Mouse (Mus musculus) kidney, embryonic 14.5 days (tissue): ENCODE data around the gene Crb1. TPM values are rescaled to one million over a fixed set of nuclear protein-coding genes. Genes with fewer than 3 reads are reported as not detected.
A peak's percentile ranks its signal among the peaks of the same experiment; 100 is the strongest.

ENCODE experiments used
- ATAC-seq: fragments of 200-750 bp; cut with Nextera tagmentation; 2 replicates; pipeline ENCODE4 v1.8.0; 2017; ENCODE audit warnings: moderate number of reproducible peaks, mild to moderate bottlenecking, moderate TSS enrichment, moderate library complexity; ENCODE audit not compliant: low FRiP score, low TSS enrichment
- H3K27ac ChIP-seq: fragments of 300-500 bp; sonication (generic); 2 replicates; pipeline ENCODE4 v1.5.1; 2014; ENCODE audit warnings: low read depth, mild to moderate bottlenecking, low read length, moderate library complexity, mixed read lengths
- H3K27me3 ChIP-seq: fragments of 300-500 bp; sonication (generic); 2 replicates; pipeline ENCODE4 v1.6.1; 2014; ENCODE audit warnings: mild to moderate bottlenecking, low read length; ENCODE audit not compliant: control insufficient read depth, insufficient read depth
- H3K36me3 ChIP-seq: fragments of 300-500 bp; sonication (generic); 2 replicates; pipeline ENCODE4 v1.6.1; 2014; ENCODE audit warnings: low read length, mixed read lengths; ENCODE audit not compliant: control insufficient read depth, insufficient read depth
- H3K4me1 ChIP-seq: fragments of 300-500 bp; sonication (generic); 2 replicates; pipeline ENCODE4 v1.6.1; 2014; ENCODE audit warnings: low read length, mixed read lengths; ENCODE audit not compliant: control insufficient read depth, insufficient read depth
- H3K4me2 ChIP-seq: fragments of 300-500 bp; sonication (generic); replicated peaks from 2 replicates; pipeline ENCODE4 v1.6.1; 2014; ENCODE audit warnings: low read depth, mild to moderate bottlenecking, low read length
- H3K4me3 ChIP-seq: fragments of 300-500 bp; sonication (generic); 2 replicates; pipeline ENCODE4 v1.5.1; 2014; ENCODE audit warnings: mild to moderate bottlenecking, low read length
- H3K9ac ChIP-seq: fragments of 300-500 bp; sonication (generic); 2 replicates; pipeline ENCODE4 v1.6.1; 2014; ENCODE audit warnings: low read depth, mild to moderate bottlenecking, low read length, moderate library complexity
- H3K9me3 ChIP-seq: fragments of 300-500 bp; sonication (generic); 2 replicates; pipeline ENCODE4 v1.6.1; 2016; ENCODE audit warnings: low read length; ENCODE audit not compliant: control insufficient read depth
- WGBS: fragments of 180-500 bp; shearing (Covaris S2); extraction: QIAGEN DNeasy Blood & Tissue Kit; methylation state at CpG from one replicate; pipeline ENCODE4 v1.1.7; 2014; 5-methylcytosine and 5-hydroxymethylcytosine counted together
- polyA plus RNA-seq: library from polyadenylated mRNA; unstranded; fragments of >200 nt; fragmentation: Nextera tagmentation; extraction: Ambion mirVana; gene quantifications from 2 replicates; pipeline ENCODE4 v1.2.1, GENCODE M21; 2014

The Crb1 gene
- polyA plus RNA-seq, 1 experiment from 2014 or later, result 0.14 TPM

DNA sequence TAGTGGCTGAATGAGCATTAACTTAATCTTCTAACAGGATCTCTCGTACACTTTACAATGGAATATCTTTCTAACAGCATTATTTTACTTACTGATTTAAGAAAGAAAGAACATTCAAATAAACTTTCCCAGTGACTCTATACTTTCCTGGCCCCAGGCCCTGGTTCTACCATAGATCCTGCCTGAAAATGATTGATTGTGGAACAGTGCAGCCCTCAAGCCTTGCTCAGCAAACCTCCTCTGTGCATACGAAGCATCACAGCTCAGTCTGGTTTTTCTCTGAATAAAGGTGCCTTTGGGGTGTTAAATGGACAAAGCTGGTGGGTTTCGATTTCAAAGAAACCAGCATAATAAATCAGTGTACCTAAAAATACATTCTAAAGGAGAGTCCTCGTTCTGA, 153.1 kb downstream of the Crb1 start:
- Histone ChIP-seq H3K4me3 (no peak overlapping the region), H3K9ac (no peak overlapping the region), H3K4me1 (no peaks in the 10 kb centered on the region), H3K4me2 (no peak overlapping the region), H3K36me3 (no peaks in the 10 kb centered on the region), H3K9me3 (no peaks in the 10 kb centered on the region), H3K27me3 (no peaks in the 10 kb centered on the region), H3K27ac (no peak overlapping the region)
- 36% methylated on average over 4 of the region's 4 CpGs for WGBS
- peak; percentile 49; the same call in 1 of the 2 replicates for ATAC-seq

DNA sequence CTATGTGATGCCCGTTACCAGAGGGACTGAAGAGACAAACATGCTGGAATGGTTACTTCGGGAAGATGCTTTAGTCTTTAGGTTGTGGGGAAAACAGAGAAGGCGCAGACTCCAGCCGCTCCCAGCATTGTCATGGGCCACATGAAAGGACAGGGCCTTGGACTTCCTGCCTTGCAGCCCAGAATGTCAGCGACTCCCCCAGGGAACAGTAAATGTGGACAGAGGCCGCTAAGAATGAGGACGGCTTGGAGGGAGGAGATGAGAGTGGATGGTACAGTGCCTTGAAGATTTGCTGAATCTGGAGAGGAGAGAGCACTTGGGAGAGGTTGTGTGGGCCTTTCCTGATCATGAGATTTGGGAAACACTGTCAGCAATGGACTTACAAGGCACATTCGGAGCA, 161.6 kb downstream of the Crb1 start:
- H3K9ac ChIP-seq, result no peak overlapping the region
- no peaks in the 10 kb centered on the region for H3K9me3 ChIP-seq
- H3K4me2 ChIP-seq, result no peak overlapping the region
- ATAC-seq, result no peak
- no peak overlapping the region; the same call in 1 of the 2 replicates for H3K27ac ChIP-seq
- no peak overlapping the region for H3K4me3 ChIP-seq
- WGBS, result 47% methylated on average over 8 of the region's 8 CpGs
- H3K4me1 ChIP-seq, result no peaks in the 10 kb centered on the region
- H3K36me3 ChIP-seq, result no peaks in the 10 kb centered on the region
- H3K27me3 ChIP-seq, result no peaks in the 10 kb centered on the region

DNA sequence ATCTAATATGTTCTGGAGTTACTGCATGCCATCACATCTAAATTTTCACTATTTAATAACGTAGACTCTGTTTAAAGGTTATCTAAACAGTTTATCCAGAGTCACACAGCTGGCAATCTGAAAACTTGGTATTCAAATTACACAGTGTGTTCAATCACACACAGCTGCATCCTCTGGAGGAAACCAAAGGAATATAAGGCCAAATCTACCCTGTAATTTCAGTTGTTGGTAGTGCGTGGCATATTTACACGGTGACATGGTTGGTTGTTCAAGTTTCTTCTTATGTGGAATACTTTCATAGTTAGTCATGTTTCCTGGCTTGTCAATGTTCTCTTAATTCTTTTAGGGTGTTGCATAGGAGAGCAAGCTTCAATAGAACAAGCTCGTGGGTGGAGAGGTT, 166.4 kb downstream of the Crb1 start:
- no peak overlapping the region for H3K27ac ChIP-seq
- H3K4me3 ChIP-seq, result no peak overlapping the region
- WGBS, result 48% methylated on average over 4 of the region's 4 CpGs
- no peaks in the 10 kb centered on the region for H3K9me3 ChIP-seq
- H3K36me3 ChIP-seq, result no peaks in the 10 kb centered on the region
- no peak for ATAC-seq
- no peaks in the 10 kb centered on the region for H3K27me3 ChIP-seq
- H3K9ac ChIP-seq, result no peak overlapping the region
- H3K4me1 ChIP-seq, result peaks cover 6% of the 10 kb centered on the region; the same call in 1 of the 2 replicates
- H3K4me2 ChIP-seq, result no peak overlapping the region

- peaks cover 6% of the 10 kb centered on the region; the same call in 1 of the 2 replicates for H3K4me1 ChIP-seq
- no peak overlapping the region for H3K4me2 ChIP-seq
- H3K27me3 ChIP-seq, result no peaks in the 10 kb centered on the region
- H3K9me3 ChIP-seq, result no peaks in the 10 kb centered on the region
- no peak overlapping the region for H3K27ac ChIP-seq
- H3K4me3 ChIP-seq, result no peak overlapping the region
- no peaks in the 10 kb centered on the region for H3K36me3 ChIP-seq
- 17% methylated on average over 7 of the region's 7 CpGs for WGBS
- ATAC-seq, result no peak
- H3K9ac ChIP-seq, result no peak overlapping the region
Observed at GRCm38 (mm10) chr1:139209796-139210195, 167.1 kb downstream of the Crb1 start.

- H3K9ac ChIP-seq, result no peak overlapping the region
- H3K4me1 ChIP-seq, result peaks cover 6% of the 10 kb centered on the region; the same call in 1 of the 2 replicates
- no peaks in the 10 kb centered on the region for H3K36me3 ChIP-seq
- WGBS, result 77% methylated on average over 4 of the region's 4 CpGs
- H3K27me3 ChIP-seq, result no peaks in the 10 kb centered on the region
- H3K9me3 ChIP-seq, result no peaks in the 10 kb centered on the region
- no peak overlapping the region for H3K4me2 ChIP-seq
- H3K27ac ChIP-seq, result no peak overlapping the region
- no peak overlapping the region for H3K4me3 ChIP-seq
- no peak for ATAC-seq
Observed at GRCm38 (mm10) chr1:139206259-139206658, 170.6 kb downstream of the Crb1 start.

- Histone ChIP-seq H3K4me3 (no peak overlapping the region), H3K36me3 (no peaks in the 10 kb centered on the region), H3K4me1 (no peaks in the 10 kb centered on the region), H3K9me3 (no peaks in the 10 kb centered on the region), H3K27me3 (no peaks in the 10 kb centered on the region), H3K9ac (no peak overlapping the region), H3K27ac (no peak overlapping the region), H3K4me2 (no peak overlapping the region)
- 0 out of 2 replicates have a peak, but pooled peaks have one; percentile 24 for ATAC-seq
- 48% methylated on average over 5 of the region's 5 CpGs for WGBS
Observed at GRCm38 (mm10) chr1:139203026-139203425, 173.9 kb downstream of the Crb1 start.

DNA sequence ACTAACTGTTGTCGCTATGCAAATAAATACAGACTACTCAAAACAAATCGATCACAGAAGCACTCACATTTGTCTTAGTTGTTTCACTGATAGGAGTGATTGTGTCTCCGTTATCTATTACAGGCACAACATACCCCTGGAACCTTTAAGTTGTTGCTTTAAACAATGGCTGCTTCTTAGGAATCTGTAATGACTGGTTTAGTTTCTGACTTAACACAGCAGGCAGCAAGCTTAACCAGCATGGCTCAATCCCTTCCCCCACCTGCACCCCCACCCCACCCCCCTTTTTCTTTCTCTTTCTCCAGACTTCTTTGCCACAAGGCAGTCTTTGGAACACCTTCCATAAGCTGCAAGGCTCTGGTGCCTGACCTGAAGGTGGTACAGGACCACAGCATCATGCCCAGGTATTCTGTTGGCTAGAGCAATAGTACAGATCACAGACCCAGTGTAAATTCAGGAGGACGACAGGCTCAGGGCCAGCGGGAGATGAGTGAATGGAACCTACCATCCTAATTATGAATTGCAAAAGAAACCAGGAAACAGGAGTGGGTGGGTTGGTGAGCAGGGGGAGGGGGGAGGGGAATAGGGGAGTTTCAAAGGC, 182.4 kb downstream of the Crb1 start:
- Histone ChIP-seq H3K27ac (no peak overlapping the region), H3K4me1 (no peaks in the 10 kb centered on the region), H3K9me3 (no peaks in the 10 kb centered on the region), H3K4me2 (no peak overlapping the region), H3K36me3 (no peaks in the 10 kb centered on the region), H3K4me3 (no peak overlapping the region), H3K27me3 (no peaks in the 10 kb centered on the region), H3K9ac (no peak overlapping the region)
- ATAC-seq, result 0 out of 2 replicates have a peak, but pooled peaks have one; percentile 24
- 43% methylated on average over 5 of the region's 5 CpGs for WGBS

DNA sequence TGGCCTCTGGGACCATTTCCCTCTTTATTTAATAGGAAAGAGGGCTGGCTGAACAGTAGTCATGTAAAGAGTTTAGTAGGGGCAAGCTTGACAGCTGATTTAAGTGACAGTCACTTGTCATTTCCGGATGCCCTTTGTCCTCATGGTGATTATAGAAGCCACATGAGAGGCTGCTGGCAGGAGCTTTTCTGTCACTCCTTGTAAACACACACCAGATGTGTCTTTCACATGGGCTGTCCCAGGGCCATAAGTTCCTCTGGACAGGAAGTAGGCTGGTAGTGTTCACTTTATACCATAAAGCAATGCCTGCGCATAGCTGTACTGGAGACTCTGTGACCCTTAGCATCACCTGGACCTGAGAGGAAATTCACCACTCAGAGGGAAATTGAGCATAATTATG, 182.9 kb downstream of the Crb1 start:
- Histone ChIP-seq H3K9me3 (no peaks in the 10 kb centered on the region), H3K9ac (no peak overlapping the region), H3K4me2 (no peak overlapping the region), H3K27ac (no peak overlapping the region), H3K4me1 (no peaks in the 10 kb centered on the region), H3K4me3 (no peak overlapping the region), H3K36me3 (no peaks in the 10 kb centered on the region), H3K27me3 (no peaks in the 10 kb centered on the region)
- 54% methylated on average over 2 of the region's 2 CpGs for WGBS
- ATAC-seq, result no peak

DNA sequence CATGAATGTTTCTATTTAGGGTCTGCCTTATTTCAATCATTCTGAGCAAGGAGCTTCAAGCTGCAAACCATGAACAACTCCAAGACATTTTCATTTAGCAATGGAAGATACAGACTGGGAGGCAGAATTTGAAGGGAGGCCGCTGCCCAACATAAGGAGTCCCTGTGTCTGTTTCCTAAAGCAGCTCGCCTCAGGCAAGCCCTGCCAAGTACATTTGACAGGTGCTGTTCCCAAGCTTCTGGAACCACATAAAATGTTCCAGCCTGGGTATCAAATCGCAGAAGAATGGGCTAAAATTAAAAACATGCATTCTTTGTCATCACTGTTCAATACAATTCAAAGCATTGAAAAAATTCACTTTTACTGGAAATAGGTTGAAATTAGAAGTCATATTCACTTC, 184.3 kb downstream of the Crb1 start:
- no peak overlapping the region for H3K27ac ChIP-seq
- no peak overlapping the region for H3K4me3 ChIP-seq
- H3K9me3 ChIP-seq, result no peaks in the 10 kb centered on the region
- H3K9ac ChIP-seq, result no peak overlapping the region
- H3K4me2 ChIP-seq, result no peak overlapping the region
- ATAC-seq, result no peak
- WGBS, result 88% methylated on average over 3 of the region's 3 CpGs
- H3K4me1 ChIP-seq, result no peaks in the 10 kb centered on the region
- no peaks in the 10 kb centered on the region for H3K36me3 ChIP-seq
- no peaks in the 10 kb centered on the region for H3K27me3 ChIP-seq
